Mouse (Mus musculus): ENCODE data around the gene Abl2. TPM values are rescaled to one million over a fixed set of nuclear protein-coding genes. Genes with fewer than 3 reads are reported as not detected.

Abl2 gene
- polyA plus RNA-seq, 1 experiment from 2014 or later, result 5.7 TPM

DNA sequence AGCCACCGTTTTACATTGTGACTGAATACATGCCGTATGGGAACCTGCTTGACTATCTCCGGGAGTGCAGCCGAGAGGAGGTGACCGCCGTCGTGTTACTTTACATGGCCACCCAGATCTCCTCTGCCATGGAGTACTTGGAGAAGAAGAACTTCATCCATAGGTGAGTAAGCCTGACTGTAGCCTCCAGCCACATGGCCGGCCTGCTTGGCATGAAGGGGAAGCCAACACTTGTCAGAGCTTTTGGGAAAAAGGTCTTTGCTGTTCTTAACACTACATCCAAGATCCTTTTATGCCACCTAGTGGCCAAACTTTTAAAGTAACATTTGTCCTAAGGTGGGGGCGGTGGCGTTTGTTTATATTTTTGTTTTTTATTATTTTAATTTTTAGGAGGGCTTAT is 74.5 kb downstream of the Abl2 start:
- no peaks in the 10 kb centered on the region for H3K4me1 ChIP-seq (replicated peaks; ENCODE audit: control insufficient read depth, insufficient read depth, low read length)
- no peak; the same call in 1 of the 2 replicates for ATAC-seq (replicated peaks; ENCODE audit: low FRiP score)
- DNase-seq (ENCODE audit: low spot score), result no peak
- H3K27me3 ChIP-seq (ENCODE audit: control insufficient read depth, insufficient read depth, low read length), result no peaks in the 10 kb centered on the region
- H3K4me2 ChIP-seq (ENCODE audit: low read depth, low read length, severe bottlenecking), result no peak overlapping the region
- WGBS, result 82% methylated on average over 10 of the region's 10 CpGs
- H3K27ac ChIP-seq (ENCODE audit: low read depth, low read length), result no peak overlapping the region
- H3K4me3 ChIP-seq (ENCODE audit: low read depth, low read length), result no peak overlapping the region
- H3K9me3 ChIP-seq (ENCODE audit: control insufficient read depth, low read length), result no peaks in the 10 kb centered on the region
- H3K9ac ChIP-seq (ENCODE audit: low read length), result no peak overlapping the region
- H3K36me3 ChIP-seq (ENCODE audit: control insufficient read depth, insufficient read depth, low read length), result peaks cover 10% of the 10 kb centered on the region

- no peaks in the 10 kb centered on the region for H3K27me3 ChIP-seq (ENCODE audit: control insufficient read depth, insufficient read depth, low read length)
- no peak overlapping the region for H3K27ac ChIP-seq (ENCODE audit: low read depth, low read length)
- no peak overlapping the region for H3K4me3 ChIP-seq (ENCODE audit: low read depth, low read length)
- no peak overlapping the region for H3K9ac ChIP-seq (ENCODE audit: low read length)
- H3K9me3 ChIP-seq (ENCODE audit: control insufficient read depth, low read length), result no peaks in the 10 kb centered on the region
- 76% methylated on average over 2 of the region's 2 CpGs for WGBS
- H3K4me1 ChIP-seq (replicated peaks; ENCODE audit: control insufficient read depth, insufficient read depth, low read length), result no peaks in the 10 kb centered on the region
- no peak for DNase-seq (ENCODE audit: low spot score)
- peaks cover 10% of the 10 kb centered on the region for H3K36me3 ChIP-seq (ENCODE audit: control insufficient read depth, insufficient read depth, low read length)
- no peak for ATAC-seq (replicated peaks; ENCODE audit: low FRiP score)
- no peak overlapping the region for H3K4me2 ChIP-seq (ENCODE audit: low read depth, low read length, severe bottlenecking)
These were observed 76.6 kb downstream of the Abl2 start for GRCm38 (mm10) chr1:156635148-156635547.

GRCm38 (mm10) chr1:156639455-156639854 is 80.9 kb downstream of the Abl2 start:
- no peak overlapping the region for H3K4me2 ChIP-seq (ENCODE audit: low read depth, low read length, severe bottlenecking)
- H3K27me3 ChIP-seq (ENCODE audit: control insufficient read depth, insufficient read depth, low read length), result no peaks in the 10 kb centered on the region
- no peaks in the 10 kb centered on the region; the same call in 1 of the 2 replicates for H3K4me1 ChIP-seq (replicated peaks; ENCODE audit: control insufficient read depth, insufficient read depth, low read length)
- H3K9me3 ChIP-seq (ENCODE audit: control insufficient read depth, low read length), result no peaks in the 10 kb centered on the region
- DNase-seq (ENCODE audit: low spot score) (no peak), ATAC-seq (replicated peaks; ENCODE audit: low FRiP score) (no peak)
- H3K4me3 ChIP-seq (ENCODE audit: low read depth, low read length), result no peak overlapping the region
- no peak overlapping the region for H3K9ac ChIP-seq (ENCODE audit: low read length)
- 88% methylated on average over 5 of the region's 5 CpGs for WGBS
- H3K27ac ChIP-seq (ENCODE audit: low read depth, low read length), result no peak overlapping the region
- peaks cover 7% of the 10 kb centered on the region; the same call in 1 of the 2 replicates for H3K36me3 ChIP-seq (ENCODE audit: control insufficient read depth, insufficient read depth, low read length)

GRCm38 (mm10) chr1:156640577-156640976 is 82.0 kb downstream of the Abl2 start:
- 75% methylated on average over 4 of the region's 4 CpGs for WGBS

GRCm38 (mm10) chr1:156641808-156642207 is 83.2 kb downstream of the Abl2 start:
- Histone ChIP-seq H3K4me2 (ENCODE audit: low read depth, low read length, severe bottlenecking) (no peak overlapping the region), H3K9ac (ENCODE audit: low read length) (no peak overlapping the region), H3K4me3 (ENCODE audit: low read depth, low read length) (no peak overlapping the region), H3K36me3 (ENCODE audit: control insufficient read depth, insufficient read depth, low read length) (peaks cover 7% of the 10 kb centered on the region; the same call in 1 of the 2 replicates), H3K27me3 (ENCODE audit: control insufficient read depth, insufficient read depth, low read length) (no peaks in the 10 kb centered on the region), H3K27ac (ENCODE audit: low read depth, low read length) (no peak overlapping the region), H3K4me1 (replicated peaks; ENCODE audit: control insufficient read depth, insufficient read depth, low read length) (no peaks in the 10 kb centered on the region; the same call in 1 of the 2 replicates), H3K9me3 (ENCODE audit: control insufficient read depth, low read length) (no peaks in the 10 kb centered on the region)
- WGBS, result 93% methylated on average over 10 of the region's 10 CpGs
- DNase-seq (ENCODE audit: low spot score) (peak; percentile 37), ATAC-seq (replicated peaks; ENCODE audit: low FRiP score) (no peak)

More at GRCm38 (mm10) chr1:156640577-156640976, 82.0 kb downstream of the Abl2 start:
- no peak for ATAC-seq (replicated peaks; ENCODE audit: low FRiP score)
- H3K27ac ChIP-seq (ENCODE audit: low read depth, low read length), result no peak overlapping the region
- H3K9ac ChIP-seq (ENCODE audit: low read length), result no peak overlapping the region
- H3K27me3 ChIP-seq (ENCODE audit: control insufficient read depth, insufficient read depth, low read length), result no peaks in the 10 kb centered on the region
- no peak overlapping the region for H3K4me2 ChIP-seq (ENCODE audit: low read depth, low read length, severe bottlenecking)
- peak; percentile 46 for DNase-seq (ENCODE audit: low spot score)
- no peaks in the 10 kb centered on the region for H3K9me3 ChIP-seq (ENCODE audit: control insufficient read depth, low read length)
- peaks cover 7% of the 10 kb centered on the region; the same call in 1 of the 2 replicates for H3K36me3 ChIP-seq (ENCODE audit: control insufficient read depth, insufficient read depth, low read length)
- H3K4me3 ChIP-seq (ENCODE audit: low read depth, low read length), result no peak overlapping the region
- H3K4me1 ChIP-seq (replicated peaks; ENCODE audit: control insufficient read depth, insufficient read depth, low read length), result no peaks in the 10 kb centered on the region; the same call in 1 of the 2 replicates

- Histone ChIP-seq H3K4me3 (ENCODE audit: low read depth, low read length) (no peak overlapping the region), H3K27me3 (ENCODE audit: control insufficient read depth, insufficient read depth, low read length) (no peaks in the 10 kb centered on the region), H3K27ac (ENCODE audit: low read depth, low read length) (no peak overlapping the region), H3K4me2 (ENCODE audit: low read depth, low read length, severe bottlenecking) (no peak overlapping the region), H3K9me3 (ENCODE audit: control insufficient read depth, low read length) (no peaks in the 10 kb centered on the region), H3K36me3 (ENCODE audit: control insufficient read depth, insufficient read depth, low read length) (peaks cover 7% of the 10 kb centered on the region; the same call in 1 of the 2 replicates), H3K4me1 (replicated peaks; ENCODE audit: control insufficient read depth, insufficient read depth, low read length) (no peaks in the 10 kb centered on the region; the same call in 1 of the 2 replicates), H3K9ac (ENCODE audit: low read length) (no peak overlapping the region)
- ATAC-seq (replicated peaks; ENCODE audit: low FRiP score) (no peak), DNase-seq (ENCODE audit: low spot score) (peak; percentile 48)
- 66% methylated on average over 12 of the region's 12 CpGs for WGBS
These were observed 84.2 kb downstream of the Abl2 start for GRCm38 (mm10) chr1:156642813-156643212.

DNA sequence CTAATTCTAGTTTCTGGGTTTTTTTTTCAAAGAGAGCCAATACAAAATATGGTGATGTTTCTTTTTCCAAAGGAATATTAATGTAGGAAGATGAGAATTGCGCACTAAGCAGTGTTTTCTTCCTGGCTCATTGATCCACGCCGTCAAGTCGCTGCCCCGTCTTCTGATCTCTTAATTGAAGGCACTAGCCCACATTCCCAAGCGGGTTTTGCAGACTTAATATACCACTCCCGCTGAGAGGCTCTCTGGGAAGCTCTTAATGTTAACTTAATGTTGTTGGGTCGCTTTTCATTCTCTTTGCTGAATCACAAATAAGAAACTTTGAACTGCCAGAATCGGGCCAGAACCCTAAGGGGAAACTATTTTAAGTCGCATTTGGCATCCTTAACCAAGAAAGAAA is 85.5 kb downstream of the Abl2 start:
- no peak overlapping the region for H3K4me3 ChIP-seq (ENCODE audit: low read depth, low read length)
- no peak overlapping the region for H3K4me2 ChIP-seq (ENCODE audit: low read depth, low read length, severe bottlenecking)
- WGBS, result 33% methylated on average over 10 of the region's 10 CpGs
- peak; percentile 29 for DNase-seq (ENCODE audit: low spot score)
- H3K27me3 ChIP-seq (ENCODE audit: control insufficient read depth, insufficient read depth, low read length), result no peaks in the 10 kb centered on the region
- no peak for ATAC-seq (replicated peaks; ENCODE audit: low FRiP score)
- H3K9ac ChIP-seq (ENCODE audit: low read length), result no peak overlapping the region
- no peaks in the 10 kb centered on the region for H3K9me3 ChIP-seq (ENCODE audit: control insufficient read depth, low read length)
- H3K27ac ChIP-seq (ENCODE audit: low read depth, low read length), result no peak overlapping the region
- no peaks in the 10 kb centered on the region; the same call in 1 of the 2 replicates for H3K4me1 ChIP-seq (replicated peaks; ENCODE audit: control insufficient read depth, insufficient read depth, low read length)
- peaks cover 7% of the 10 kb centered on the region; the same call in 1 of the 2 replicates for H3K36me3 ChIP-seq (ENCODE audit: control insufficient read depth, insufficient read depth, low read length)

GRCm38 (mm10) chr1:156644780-156645523 is 86.4 kb downstream of the Abl2 start:
- no peaks in the 10 kb centered on the region for H3K27me3 ChIP-seq (ENCODE audit: control insufficient read depth, insufficient read depth, low read length)
- WGBS, result 73% methylated on average over 13 of the region's 13 CpGs
- no peak overlapping the region for H3K4me2 ChIP-seq (ENCODE audit: low read depth, low read length, severe bottlenecking)
- no peak overlapping the region for H3K9ac ChIP-seq (ENCODE audit: low read length)
- H3K27ac ChIP-seq (ENCODE audit: low read depth, low read length), result no peak overlapping the region
- no peak for ATAC-seq (replicated peaks; ENCODE audit: low FRiP score)
- no peak for DNase-seq (ENCODE audit: low spot score)
- H3K9me3 ChIP-seq (ENCODE audit: control insufficient read depth, low read length), result no peaks in the 10 kb centered on the region
- no peaks in the 10 kb centered on the region; the same call in 1 of the 2 replicates for H3K4me1 ChIP-seq (replicated peaks; ENCODE audit: control insufficient read depth, insufficient read depth, low read length)
- no peak overlapping the region for H3K4me3 ChIP-seq (ENCODE audit: low read depth, low read length)
- H3K36me3 ChIP-seq (ENCODE audit: control insufficient read depth, insufficient read depth, low read length), result peaks cover 7% of the 10 kb centered on the region; the same call in 1 of the 2 replicates

Measured in forebrain, embryonic 11.5 days (tissue).